Mouse (Mus musculus): ENCODE results near the gene Kif23. TPM values are rescaled to one million over a fixed set of nuclear protein-coding genes. Genes with fewer than 3 reads are reported as not detected.

Gene Kif23
- polyA plus RNA-seq, 1 experiment from 2014 or later: 132 TPM

GRCm38 (mm10) chr9:61871839-61872238 is 74.7 kb downstream of the Kif23 start:
- Histone ChIP-seq H3K36me3 (ENCODE audit: control insufficient read depth, insufficient read depth, low read length) (no peaks in the 10 kb centered on the region), H3K4me3 (ENCODE audit: low read depth, low read length) (no peak overlapping the region), H3K4me1 (replicated peaks; ENCODE audit: control insufficient read depth, insufficient read depth, low read length) (peaks cover 31% of the 10 kb centered on the region), H3K9ac (ENCODE audit: low read length) (no peak overlapping the region; the same call in 1 of the 2 replicates), H3K27ac (ENCODE audit: low read depth, low read length) (peak overlapping the region; percentile 87), H3K27me3 (ENCODE audit: control insufficient read depth, insufficient read depth, low read length) (no peaks in the 10 kb centered on the region; the same call in 1 of the 2 replicates), H3K9me3 (ENCODE audit: control insufficient read depth, low read length) (no peaks in the 10 kb centered on the region), H3K4me2 (ENCODE audit: low read depth, low read length, severe bottlenecking) (peak overlapping the region; percentile 21; the same call in 1 of the 2 replicates)
- 35% methylated on average over 6 of the region's 6 CpGs for WGBS
- ATAC-seq (replicated peaks; ENCODE audit: low FRiP score): no peak
- DNase-seq (ENCODE audit: low spot score): no peak

GRCm38 (mm10) chr9:61867659-61868058 is 78.9 kb downstream of the Kif23 start:
- no peaks in the 10 kb centered on the region for H3K27me3 ChIP-seq (ENCODE audit: control insufficient read depth, insufficient read depth, low read length)
- H3K27ac ChIP-seq (ENCODE audit: low read depth, low read length): no peak overlapping the region
- WGBS: 85% methylated on average over 11 of the region's 11 CpGs
- H3K9ac ChIP-seq (ENCODE audit: low read length): no peak overlapping the region
- H3K4me2 ChIP-seq (ENCODE audit: low read depth, low read length, severe bottlenecking): no peak overlapping the region
- H3K4me1 ChIP-seq (replicated peaks; ENCODE audit: control insufficient read depth, insufficient read depth, low read length): peaks cover 12% of the 10 kb centered on the region
- ATAC-seq (replicated peaks; ENCODE audit: low FRiP score) (no peak), DNase-seq (ENCODE audit: low spot score) (no peak)
- H3K9me3 ChIP-seq (ENCODE audit: control insufficient read depth, low read length): no peaks in the 10 kb centered on the region; the same call in 1 of the 2 replicates
- H3K36me3 ChIP-seq (ENCODE audit: control insufficient read depth, insufficient read depth, low read length): no peaks in the 10 kb centered on the region
- H3K4me3 ChIP-seq (ENCODE audit: low read depth, low read length): no peak overlapping the region

Other genes starting within 250 kb of the Kif23 start
- gene Rplp1, start 32.2 kb downstream of the Kif23 start, polyA plus RNA-seq (2014; fragmentation: Nextera tagmentation; extraction: Ambion mirVana): 1,000 and 1,067 TPM in 2 replicates
- gene Paqr5, start 80.1 kb upstream of the Kif23 start, polyA plus RNA-seq (2014; fragmentation: Nextera tagmentation; extraction: Ambion mirVana): 0.49 and 0.60 TPM in 2 replicates
- 18.4 and 19.5 TPM in 2 replicates for gene Glce, start 175.9 kb upstream of the Kif23 start, polyA plus RNA-seq (2014; fragmentation: Nextera tagmentation; extraction: Ambion mirVana)